Mouse (Mus musculus): ENCODE results near the gene 4921517D22Rik. TPM values are rescaled to one million over a fixed set of nuclear protein-coding genes. Genes with fewer than 3 reads are reported as not detected.

The 4921517D22Rik gene
- total RNA-seq, 2 experiments from 2014 or later, result not detected

GRCm38 (mm10) chr13:59699131-59699530, 5.2 kb upstream of the 4921517D22Rik start:
- DNase-seq (ENCODE audit: low spot score in 2 of 2), result peak in 1 of 2 experiments; percentile 70
- intact Hi-C loops (cut with DNase I), result no loop called here

GRCm38 (mm10) chr13:59695781-59696180, 1.9 kb upstream of the 4921517D22Rik start:
- DNase-seq (ENCODE audit: low spot score in 2 of 2), result no peak
- intact Hi-C loops (cut with DNase I), result no loop called here

- DNase-seq (ENCODE audit: low spot score in 2 of 2), result no peak
- intact Hi-C loops (cut with DNase I), result no loop called here
These were observed 2.4 kb downstream of the 4921517D22Rik start for GRCm38 (mm10) chr13:59691478-59691877.

GRCm38 (mm10) chr13:59690576-59690975, 3.3 kb downstream of the 4921517D22Rik start:
- intact Hi-C loops (cut with DNase I), result no loop called here

GRCm38 (mm10) chr13:59689843-59690242, 4.1 kb downstream of the 4921517D22Rik start:
- intact Hi-C loops (cut with DNase I), result no loop called here
- DNase-seq (ENCODE audit: low spot score in 2 of 2), result no peak

More at GRCm38 (mm10) chr13:59690576-59690975, 3.3 kb downstream of the 4921517D22Rik start:
- no peak for DNase-seq (ENCODE audit: low spot score in 2 of 2)

- DNase-seq (ENCODE audit: low spot score in 2 of 2), result no peak
- intact Hi-C loops (cut with DNase I), result no loop called here
These were observed 4.6 kb downstream of the 4921517D22Rik start for GRCm38 (mm10) chr13:59689313-59689712.

- peak in 1 of 2 experiments; percentile 49 for DNase-seq (ENCODE audit: low spot score in 2 of 2)
These were observed 5.6 kb downstream of the 4921517D22Rik start for GRCm38 (mm10) chr13:59688338-59688770.

GRCm38 (mm10) chr13:59685236-59685635, 8.7 kb downstream of the 4921517D22Rik start:
- intact Hi-C loops (cut with DNase I), result no loop called here
- DNase-seq (ENCODE audit: low spot score in 2 of 2), result no peak

More at GRCm38 (mm10) chr13:59688338-59688770, 5.6 kb downstream of the 4921517D22Rik start:
- intact Hi-C loops (cut with DNase I), result no loop called here

GRCm38 (mm10) chr13:59682629-59683028, 11.3 kb downstream of the 4921517D22Rik start:
- intact Hi-C loops (cut with DNase I), result no loop called here
- DNase-seq (ENCODE audit: low spot score in 2 of 2), result no peak

GRCm38 (mm10) chr13:59679908-59680307, 14.0 kb downstream of the 4921517D22Rik start:
- DNase-seq (ENCODE audit: low spot score in 2 of 2), result no peak
- intact Hi-C loops (cut with DNase I), result loop anchor here (5.0 kb wide), 1 partner anchor 47 kb away; no protein-coding TSS in a partner anchor

- intact Hi-C loops (cut with DNase I), result loop anchor here (5.0 kb wide), 1 partner anchor 48 kb away; no protein-coding TSS in a partner anchor
- DNase-seq (ENCODE audit: low spot score in 2 of 2), result no peak
These were observed 14.6 kb downstream of the 4921517D22Rik start for GRCm38 (mm10) chr13:59679306-59679705.

GRCm38 (mm10) chr13:59676316-59677229, 17.3 kb downstream of the 4921517D22Rik start:
- intact Hi-C loops (cut with DNase I), result loop anchor here (5.0 kb wide), 1 partner anchor 51 kb away; no protein-coding TSS in a partner anchor
- no peak for DNase-seq (ENCODE audit: low spot score in 2 of 2)

- peak; percentile 49 to 55 for DNase-seq (ENCODE audit: low spot score in 2 of 2)
- intact Hi-C loops (cut with DNase I), result loop anchor here (5.0 kb wide), 1 partner anchor 52 kb away; no protein-coding TSS in a partner anchor
These were observed 18.5 kb downstream of the 4921517D22Rik start, which contains the start of gene Golm1 for GRCm38 (mm10) chr13:59675151-59676011. Golm1 (minus strand) TSS chr13:59675811.

- peak in 1 of 2 experiments; percentile 43 for DNase-seq (ENCODE audit: low spot score in 2 of 2)
- intact Hi-C loops (cut with DNase I), result loop anchor here (5.0 kb wide), 1 partner anchor 53 kb away; no protein-coding TSS in a partner anchor
These were observed 19.2 kb downstream of the 4921517D22Rik start for GRCm38 (mm10) chr13:59674761-59675150.

- no peak for DNase-seq (ENCODE audit: low spot score in 2 of 2)
- intact Hi-C loops (cut with DNase I), result no loop called here
These were observed 19.7 kb downstream of the 4921517D22Rik start for GRCm38 (mm10) chr13:59674215-59674614.

GRCm38 (mm10) chr13:59673597-59673996, 20.3 kb downstream of the 4921517D22Rik start:
- intact Hi-C loops (cut with DNase I), result no loop called here
- no peak for DNase-seq (ENCODE audit: low spot score in 2 of 2)

- peak in 1 of 2 experiments; percentile 19 for DNase-seq (ENCODE audit: low spot score in 2 of 2)
- intact Hi-C loops (cut with DNase I), result no loop called here
These were observed 21.7 kb downstream of the 4921517D22Rik start for GRCm38 (mm10) chr13:59672248-59672647.

GRCm38 (mm10) chr13:59671521-59671920, 22.4 kb downstream of the 4921517D22Rik start:
- DNase-seq (ENCODE audit: low spot score in 2 of 2), result no peak
- intact Hi-C loops (cut with DNase I), result no loop called here

- intact Hi-C loops (cut with DNase I), result no loop called here
- peak in 1 of 2 experiments; percentile 56 for DNase-seq (ENCODE audit: low spot score in 2 of 2)
These were observed 24.0 kb downstream of the 4921517D22Rik start for GRCm38 (mm10) chr13:59669946-59670345.

Data from left cerebral cortex, postnatal 25 days (tissue).